Mouse (Mus musculus) stomach, embryonic 14.5 days (tissue): ENCODE results near the gene Tcp11l1. TPM values are rescaled to one million over a fixed set of nuclear protein-coding genes. Genes with fewer than 3 reads are reported as not detected.
A peak's percentile ranks its signal among the peaks of the same experiment; 100 is the strongest.

Experiments used
- ATAC-seq: fragments of 200-750 bp; cut with Nextera tagmentation; 2 replicates; pipeline ENCODE4 v1.8.0; 2017; ENCODE audit warnings: low read depth, moderate TSS enrichment; ENCODE audit not compliant: insufficient number of reproducible peaks, insufficient read depth, low FRiP score
- H3K27ac ChIP-seq: fragments of 300-500 bp; sonication (generic); 2 replicates; pipeline ENCODE4 v1.5.1; 2014; ENCODE audit warnings: mild to moderate bottlenecking, low read length, moderate library complexity, mixed read lengths
- H3K27me3 ChIP-seq: fragments of 300-500 bp; sonication (generic); 2 replicates; pipeline ENCODE4 v1.6.1; 2014; ENCODE audit warnings: low read length, control low read depth, mixed read lengths; ENCODE audit not compliant: control insufficient read depth, insufficient read depth
- H3K36me3 ChIP-seq: fragments of 300-500 bp; sonication (generic); 2 replicates; pipeline ENCODE4 v1.6.1; 2014; ENCODE audit warnings: mild to moderate bottlenecking, control low read depth, low read length, moderate library complexity, mixed read lengths; ENCODE audit not compliant: control insufficient read depth, insufficient read depth
- H3K4me1 ChIP-seq: fragments of 300-500 bp; sonication (generic); 2 replicates; pipeline ENCODE4 v1.6.1; 2014; ENCODE audit warnings: low read length, control low read depth, mixed read lengths; ENCODE audit not compliant: control insufficient read depth, insufficient read depth
- H3K4me2 ChIP-seq: fragments of 300-500 bp; sonication (generic); replicated peaks from 2 replicates; pipeline ENCODE4 v1.6.1; 2014; ENCODE audit warnings: low read depth, low read length, control low read depth
- H3K4me3 ChIP-seq: fragments of 300-500 bp; sonication (generic); 2 replicates; pipeline ENCODE4 v1.5.1; 2014; ENCODE audit warnings: low read depth, low read length, control low read depth
- H3K9ac ChIP-seq: fragments of 300-500 bp; sonication (generic); replicated peaks from 2 replicates; pipeline ENCODE4 v1.6.1; 2014; ENCODE audit warnings: low read depth, mild to moderate bottlenecking, control low read depth, low read length, moderate library complexity, mixed read lengths
- H3K9me3 ChIP-seq: fragments of 300-500 bp; sonication (generic); 2 replicates; pipeline ENCODE4 v1.6.1; 2016; ENCODE audit warnings: low read depth, low read length, control low read depth; ENCODE audit not compliant: control insufficient read depth
- WGBS: fragments of 180-500 bp; shearing (Covaris S2); extraction: QIAGEN DNeasy Blood & Tissue Kit; methylation state at CpG from one replicate; pipeline ENCODE4 v1.1.7; 2014; 5-methylcytosine and 5-hydroxymethylcytosine counted together
- polyA plus RNA-seq: library from polyadenylated mRNA; unstranded; fragments of >200 nt; fragmentation: Nextera tagmentation; extraction: Ambion mirVana; gene quantifications from 2 replicates; pipeline ENCODE4 v1.2.1, GENCODE M21; 2014

Tcp11l1 gene
- polyA plus RNA-seq, 1 experiment from 2014 or later, result 55.2 TPM

DNA sequence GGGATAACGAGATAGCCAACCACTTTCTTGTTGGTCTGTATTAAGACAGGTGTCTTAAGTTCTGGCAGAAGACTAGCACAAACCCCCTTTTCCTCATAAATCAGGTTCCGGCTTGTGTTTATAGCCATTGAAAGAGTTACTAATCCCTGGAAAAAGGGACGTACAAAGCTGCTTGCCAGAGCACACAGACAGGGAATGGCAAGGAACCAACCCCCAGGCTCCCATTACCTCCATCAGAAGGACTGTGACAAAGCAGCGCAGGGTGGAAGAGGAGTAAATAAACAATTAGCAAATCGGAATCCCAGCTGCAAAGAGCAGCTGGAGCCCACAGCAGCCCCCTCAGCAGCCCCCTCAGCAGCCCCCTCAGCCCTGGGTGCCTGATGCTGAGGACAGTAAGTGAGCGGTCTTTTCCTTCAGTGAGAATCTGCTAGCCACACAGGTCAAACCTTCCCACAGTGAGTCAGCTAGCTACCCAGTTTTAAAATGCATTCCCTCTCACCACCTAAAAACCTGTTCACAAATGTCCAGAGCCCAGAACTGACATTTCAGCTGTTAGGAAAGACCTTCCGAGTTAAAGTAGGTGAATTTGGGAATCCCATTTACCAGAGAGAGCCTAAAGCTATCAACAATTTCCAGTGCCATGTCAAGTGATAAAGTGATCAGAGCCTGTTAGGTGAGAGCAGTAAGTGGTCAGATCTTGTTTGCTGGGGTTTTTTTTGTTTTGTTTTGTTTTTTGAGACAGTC, 29.2 kb upstream of the Tcp11l1 start:
- Histone ChIP-seq H3K27ac (no peak overlapping the region), H3K9ac (no peak overlapping the region), H3K9me3 (no peaks in the 10 kb centered on the region), H3K4me3 (peak overlapping the region; percentile 81; the same call in 1 of the 2 replicates), H3K36me3 (no peaks in the 10 kb centered on the region), H3K4me2 (peak overlapping the region; percentile 86), H3K4me1 (peaks cover 9% of the 10 kb centered on the region), H3K27me3 (no peaks in the 10 kb centered on the region)
- no peak for ATAC-seq
- 25% methylated on average over 7 of the region's 7 CpGs for WGBS

DNA sequence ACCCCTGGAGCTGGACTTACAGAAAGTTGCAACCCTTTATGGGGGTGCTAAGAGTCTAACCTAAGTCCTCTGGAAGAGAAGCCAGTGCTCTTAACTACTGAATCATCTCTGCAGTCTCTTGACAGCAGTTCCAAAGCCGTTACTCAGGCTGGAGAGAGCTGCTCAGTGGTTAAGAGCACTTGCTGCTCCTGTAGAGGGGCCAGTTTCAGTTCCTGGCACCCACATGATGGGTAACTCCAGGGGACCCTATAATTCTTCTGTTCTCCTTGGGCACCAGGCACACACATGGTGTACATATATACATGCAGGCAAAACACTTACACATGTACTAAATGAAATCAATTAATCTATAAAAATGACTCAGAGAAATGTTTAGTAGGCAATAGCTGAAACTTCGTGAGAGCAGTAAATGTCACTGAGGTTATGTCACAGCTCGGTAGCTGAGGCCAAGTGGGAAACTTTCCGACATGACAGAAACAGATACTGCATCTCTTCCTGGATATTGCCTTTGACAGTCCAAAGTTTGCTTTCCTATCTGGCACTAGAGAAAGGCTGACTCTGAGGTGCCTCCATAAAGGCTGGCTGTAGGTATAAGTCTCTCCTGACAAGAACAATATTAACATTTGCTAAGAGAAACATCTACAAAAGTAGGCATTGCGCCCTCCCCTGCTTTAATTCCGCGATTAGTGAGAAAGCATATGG, 28.4 kb upstream of the Tcp11l1 start:
- H3K4me2 ChIP-seq, result no peak overlapping the region
- no peaks in the 10 kb centered on the region for H3K36me3 ChIP-seq
- no peak overlapping the region for H3K4me3 ChIP-seq
- H3K4me1 ChIP-seq, result peaks cover 9% of the 10 kb centered on the region
- ATAC-seq, result no peak
- H3K27ac ChIP-seq, result no peak overlapping the region
- 49% methylated on average over 7 of the region's 7 CpGs for WGBS
- no peaks in the 10 kb centered on the region for H3K9me3 ChIP-seq
- no peak overlapping the region for H3K9ac ChIP-seq
- no peaks in the 10 kb centered on the region for H3K27me3 ChIP-seq

DNA sequence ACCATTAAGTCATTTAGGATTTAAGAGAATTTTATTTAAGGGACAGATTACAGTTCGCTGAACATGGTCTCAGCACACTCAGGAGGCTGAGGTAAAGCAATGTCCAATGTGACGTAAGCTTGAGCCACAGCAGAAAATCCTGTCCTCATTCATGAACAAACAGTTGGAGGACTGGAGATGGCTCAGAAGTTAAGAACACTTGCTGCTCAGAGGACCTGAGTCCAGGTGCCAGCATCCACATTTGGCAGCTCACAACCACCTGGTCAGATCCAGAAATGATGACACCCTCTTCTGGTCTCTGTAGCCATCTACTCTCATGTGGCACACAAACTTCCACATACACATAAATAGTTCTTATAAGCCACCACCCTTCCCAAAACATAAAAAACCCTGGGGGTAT, 27.7 kb upstream of the Tcp11l1 start:
- Histone ChIP-seq H3K9me3 (no peaks in the 10 kb centered on the region), H3K4me2 (no peak overlapping the region)
- no peak for ATAC-seq

DNA sequence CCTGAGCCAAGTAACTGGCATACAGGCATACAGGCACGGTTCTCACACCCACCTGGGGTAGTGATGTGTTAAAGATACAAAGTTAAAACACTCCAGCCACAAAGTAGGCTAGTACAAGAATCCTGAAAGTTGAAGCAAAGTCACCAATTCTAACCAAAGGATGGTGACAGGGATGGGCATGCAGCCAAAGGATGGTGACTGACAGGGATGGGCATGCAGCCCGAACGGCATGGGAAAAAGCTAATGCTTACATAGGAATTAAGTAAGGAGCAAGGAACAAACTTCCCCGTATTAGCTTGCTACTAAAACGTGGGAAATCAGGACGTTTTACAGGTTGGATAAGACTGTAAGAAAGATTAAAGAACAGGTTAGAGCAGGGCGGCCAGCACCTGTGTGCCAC, 24.3 kb upstream of the Tcp11l1 start:
- no peak overlapping the region for H3K4me3 ChIP-seq
- H3K36me3 ChIP-seq, result no peaks in the 10 kb centered on the region
- 61% methylated on average over 7 of the region's 7 CpGs for WGBS
- no peak overlapping the region for H3K4me2 ChIP-seq
- no peak overlapping the region for H3K9ac ChIP-seq
- no peak overlapping the region for H3K27ac ChIP-seq
- no peaks in the 10 kb centered on the region for H3K27me3 ChIP-seq
- H3K4me1 ChIP-seq, result peaks cover 4% of the 10 kb centered on the region
- H3K9me3 ChIP-seq, result no peaks in the 10 kb centered on the region
- no peak for ATAC-seq

More for the DNA sequence above, 27.7 kb upstream of the Tcp11l1 start:
- Histone ChIP-seq H3K27ac (no peak overlapping the region), H3K4me3 (no peak overlapping the region), H3K9ac (no peak overlapping the region), H3K4me1 (peaks cover 9% of the 10 kb centered on the region), H3K27me3 (no peaks in the 10 kb centered on the region), H3K36me3 (no peaks in the 10 kb centered on the region)
- WGBS, result 99% methylated on average over 2 of the region's 2 CpGs

DNA sequence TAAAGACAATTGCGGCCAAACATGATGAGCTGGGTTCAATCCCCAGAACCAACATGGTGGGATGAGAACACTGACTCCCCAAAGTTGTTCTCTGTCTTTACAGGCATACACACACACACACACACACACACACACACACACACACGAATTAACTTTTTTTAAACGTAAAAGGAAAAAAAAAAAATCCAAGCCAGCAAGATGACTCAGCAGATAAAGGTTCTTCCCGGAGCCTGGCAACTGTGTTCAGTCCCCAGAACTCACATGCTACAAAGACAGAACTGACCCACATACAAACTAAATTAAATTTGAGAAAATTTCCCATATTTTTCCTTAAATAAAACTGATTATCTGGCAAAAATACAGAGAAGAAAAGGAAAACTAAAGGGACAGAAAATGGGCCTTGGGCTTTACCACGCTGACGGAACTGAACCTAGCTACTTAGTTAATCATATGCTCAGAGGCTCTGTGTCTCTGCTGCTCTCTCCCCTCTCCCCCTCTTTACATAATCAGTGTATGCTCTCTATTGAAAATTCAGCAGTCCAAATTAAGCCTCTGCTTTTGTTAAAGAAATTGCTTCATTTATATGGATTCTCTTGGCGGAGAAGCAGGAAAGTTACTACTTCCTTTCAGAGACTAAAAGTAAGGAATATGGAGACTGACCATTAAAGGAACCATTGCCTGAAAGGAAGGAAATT, 20.7 kb upstream of the Tcp11l1 start:
- no peak overlapping the region for H3K9ac ChIP-seq
- ATAC-seq, result no peak
- H3K27me3 ChIP-seq, result no peaks in the 10 kb centered on the region
- no peaks in the 10 kb centered on the region for H3K36me3 ChIP-seq
- H3K4me3 ChIP-seq, result no peak overlapping the region
- H3K9me3 ChIP-seq, result no peaks in the 10 kb centered on the region
- 67% methylated on average over 7 of the region's 7 CpGs for WGBS
- H3K4me2 ChIP-seq, result no peak overlapping the region
- no peaks in the 10 kb centered on the region for H3K4me1 ChIP-seq
- H3K27ac ChIP-seq, result no peak overlapping the region

DNA sequence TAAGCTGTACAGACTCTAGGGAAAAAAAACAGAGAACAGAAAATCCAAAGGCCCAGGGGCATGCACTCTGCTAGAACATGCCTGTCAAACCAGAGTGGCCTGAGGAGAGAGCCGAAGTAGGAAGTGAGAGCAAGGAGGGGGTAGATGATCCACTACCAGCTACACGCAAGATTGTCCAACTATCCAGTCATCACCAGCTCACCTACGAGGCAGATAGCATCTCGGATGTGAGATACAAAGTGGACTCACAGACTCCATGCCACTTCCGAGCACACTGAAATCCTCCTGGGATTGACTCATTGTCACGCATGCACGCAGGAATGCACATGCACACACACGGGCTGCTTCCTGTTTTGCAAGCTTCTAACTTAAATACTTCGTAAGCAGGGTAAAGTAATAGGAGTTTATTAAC, 20.1 kb upstream of the Tcp11l1 start:
- WGBS, result 79% methylated on average over 9 of the region's 9 CpGs
- Histone ChIP-seq H3K36me3 (no peaks in the 10 kb centered on the region), H3K27me3 (no peaks in the 10 kb centered on the region), H3K9me3 (no peaks in the 10 kb centered on the region), H3K27ac (no peak overlapping the region), H3K4me1 (no peaks in the 10 kb centered on the region), H3K9ac (no peak overlapping the region), H3K4me2 (no peak overlapping the region), H3K4me3 (no peak overlapping the region)
- ATAC-seq, result no peak

DNA sequence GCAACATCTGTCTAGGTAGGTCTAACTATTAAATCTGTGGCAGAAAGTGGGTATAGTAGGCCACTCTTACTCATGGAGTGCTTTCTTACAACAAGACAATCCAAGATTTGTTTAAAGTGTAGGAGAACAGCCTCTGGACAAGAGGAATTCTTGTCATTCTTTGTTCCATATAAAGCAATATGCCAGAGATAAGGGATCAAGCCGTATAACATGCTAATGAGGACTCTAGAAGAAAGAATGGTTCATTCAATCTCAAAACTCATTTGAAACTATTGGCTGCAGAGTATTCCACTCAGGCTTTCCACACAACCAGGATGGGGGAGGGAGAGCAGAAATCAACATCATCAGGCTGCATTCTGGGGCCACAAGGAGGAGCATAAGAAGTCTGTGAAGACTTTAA, 15.4 kb upstream of the Tcp11l1 start:
- Histone ChIP-seq H3K36me3 (no peaks in the 10 kb centered on the region), H3K4me1 (no peaks in the 10 kb centered on the region), H3K27ac (no peak overlapping the region), H3K9ac (no peak overlapping the region), H3K27me3 (no peaks in the 10 kb centered on the region), H3K4me3 (no peak overlapping the region), H3K4me2 (no peak overlapping the region), H3K9me3 (no peaks in the 10 kb centered on the region)
- 46% methylated on average over 1 of the region's 1 CpGs for WGBS
- no peak for ATAC-seq

DNA sequence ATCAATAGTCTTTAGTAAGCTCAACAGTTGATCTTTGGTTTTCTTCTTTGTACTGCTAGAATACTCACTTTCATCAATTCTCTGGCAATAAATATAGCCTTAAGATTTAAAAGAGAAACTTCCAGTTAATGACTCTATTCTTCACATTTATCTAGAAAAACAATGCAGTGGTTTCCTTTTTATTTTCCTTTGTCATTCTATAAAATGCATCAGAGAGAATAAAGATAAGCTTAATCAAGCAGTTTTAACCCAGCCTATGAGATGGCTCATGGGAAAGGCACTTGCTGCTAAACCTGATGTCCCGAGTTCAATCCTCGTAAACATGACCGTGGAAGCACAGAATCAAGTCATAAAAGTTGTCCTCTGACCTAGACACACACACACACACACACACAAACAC, 10.1 kb upstream of the Tcp11l1 start:
- Histone ChIP-seq H3K27ac (no peak overlapping the region), H3K36me3 (no peaks in the 10 kb centered on the region), H3K9ac (no peak overlapping the region), H3K4me2 (no peak overlapping the region), H3K9me3 (no peaks in the 10 kb centered on the region), H3K27me3 (no peaks in the 10 kb centered on the region), H3K4me1 (no peaks in the 10 kb centered on the region), H3K4me3 (no peak overlapping the region)
- WGBS, result 78% methylated on average over 3 of the region's 3 CpGs
- no peak for ATAC-seq
